Mouse (Mus musculus) frontal cortex, postnatal 36 days (tissue): ENCODE measurements around the gene Mecom.
"Not testable (repeated sequence)": the region's sequence is repeated elsewhere in the genome, so short reads cannot be mapped to it uniquely, and the experiment has no call there.

Experiments
- DNase-seq, 2 experiments: peaks; one replicate each; pipeline ENCODE4 v3.0.0; 2022; ENCODE audit warnings: low spot score in 2 of 2

The Mecom gene

DNA sequence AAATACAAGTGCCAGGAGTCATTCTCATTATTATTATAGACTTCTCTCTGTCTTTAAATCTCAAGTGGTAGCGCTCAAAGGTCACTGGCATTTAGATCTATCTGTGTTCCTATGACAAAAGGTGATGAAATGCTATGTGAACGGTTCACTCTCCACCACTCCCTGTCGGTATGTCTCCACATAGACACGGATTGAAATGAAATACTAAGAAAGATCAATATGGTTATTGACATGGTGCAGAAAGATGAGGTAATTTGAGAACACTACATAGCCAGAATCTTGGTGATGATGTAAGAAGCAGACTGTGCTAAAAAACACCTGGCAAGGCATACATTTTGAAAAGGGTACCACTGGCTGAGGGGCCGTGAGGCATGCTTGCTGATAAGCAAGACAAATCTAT is 294.1 kb downstream of the Mecom start:
- DNase-seq, result no peak

DNA sequence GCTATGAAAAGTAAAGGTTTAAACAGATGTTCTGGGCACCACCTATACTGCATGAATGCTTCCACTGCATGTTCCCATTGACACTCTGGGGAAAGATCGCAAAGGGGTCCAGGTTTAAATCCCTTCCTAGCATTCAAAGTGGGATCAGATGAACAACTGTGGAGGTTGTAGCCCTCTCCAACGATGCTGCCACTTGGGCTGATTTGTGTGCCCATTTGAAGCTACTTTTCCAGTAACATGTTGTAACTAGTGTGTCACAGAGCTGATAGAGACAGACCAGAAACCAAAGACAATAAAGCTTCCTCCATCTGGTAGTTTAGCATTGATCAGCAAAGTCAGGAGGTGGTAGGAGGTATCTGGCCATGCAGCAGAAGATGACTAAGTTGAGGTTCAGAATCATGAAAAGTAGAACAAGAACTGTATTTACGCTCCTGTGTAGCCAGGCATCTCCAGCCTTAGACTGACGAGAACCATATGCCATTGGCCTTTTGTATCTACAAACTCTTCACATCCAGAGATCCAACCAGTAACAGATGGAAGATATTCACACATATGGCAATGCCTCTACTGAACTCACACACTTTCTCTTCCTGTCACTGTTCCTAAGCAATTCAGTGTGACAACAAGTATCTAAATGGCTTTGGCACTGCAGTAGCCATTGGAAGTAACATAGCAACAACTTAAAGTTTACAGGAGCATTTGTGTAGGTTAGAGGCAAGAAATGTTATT is 299.0 kb downstream of the Mecom start:
- peak in 1 of 2 experiments; percentile 19 for DNase-seq

DNA sequence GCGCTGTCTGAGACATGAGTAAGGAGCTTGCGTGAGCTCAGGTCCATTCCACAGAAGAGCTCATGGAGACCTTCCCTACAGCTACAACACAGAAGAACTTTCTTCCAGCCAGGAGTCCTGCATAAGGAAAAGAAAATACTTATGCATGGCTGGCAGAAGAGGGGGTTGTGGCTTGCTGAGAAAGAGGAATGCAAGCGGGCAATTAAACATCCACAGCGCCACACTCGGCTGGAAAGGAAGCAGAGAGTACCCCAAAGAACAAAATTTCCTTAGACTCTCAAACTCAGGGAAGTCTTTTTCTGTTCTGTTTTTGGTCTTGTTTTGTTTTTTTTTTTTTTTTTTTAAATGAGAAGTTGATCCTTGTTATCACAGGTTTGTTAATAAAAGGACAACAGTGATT is 300.6 kb downstream of the Mecom start:
- DNase-seq, result no peak

DNA sequence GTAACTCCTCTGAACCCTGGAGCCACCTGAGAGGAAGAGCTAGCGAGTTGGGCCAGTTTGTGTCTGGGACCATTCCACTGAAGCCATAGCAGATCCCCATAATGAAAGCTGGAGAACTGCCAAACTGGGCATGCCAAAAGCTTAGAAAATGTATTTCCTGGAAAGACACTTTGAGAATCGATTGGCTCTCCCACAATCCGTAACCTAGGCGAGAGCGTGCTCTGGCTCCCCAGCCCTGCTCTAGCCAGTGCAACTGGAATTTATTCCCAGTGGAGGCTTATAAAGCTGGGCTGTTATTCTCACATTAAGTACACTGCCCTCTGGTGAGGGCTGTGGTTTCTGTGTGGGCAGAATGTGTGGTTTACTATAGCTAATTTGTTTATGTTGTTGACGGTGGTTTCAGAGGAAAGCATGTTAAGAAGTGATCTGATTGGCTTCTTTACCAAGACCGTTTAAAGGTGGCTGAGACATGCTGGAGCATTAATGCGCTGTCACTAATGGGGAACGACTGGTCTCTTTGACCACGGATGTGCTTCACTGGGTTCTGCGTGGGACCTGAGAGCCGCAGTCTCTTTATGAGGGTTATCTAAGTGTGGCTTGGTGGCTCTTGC is 301.3 kb downstream of the Mecom start:
- no peak for DNase-seq

DNA sequence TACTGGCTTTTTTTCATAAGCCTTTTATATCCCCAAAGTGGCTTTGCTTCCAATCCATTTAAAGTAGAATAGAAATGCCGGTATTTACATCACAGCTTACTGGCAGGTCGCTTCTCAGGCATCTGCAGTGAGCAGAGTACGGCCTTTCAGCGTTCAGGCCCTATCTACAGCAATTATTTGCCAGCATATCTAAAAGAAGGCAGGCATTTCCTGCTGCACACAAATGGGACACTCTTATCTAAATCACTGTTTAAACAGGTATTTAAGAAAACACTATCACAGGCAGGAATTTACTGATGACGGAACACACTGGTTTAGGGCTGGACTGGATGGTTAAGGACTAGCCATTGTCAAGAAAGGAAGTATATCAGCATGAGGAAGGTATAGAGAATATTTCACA is 301.9 kb downstream of the Mecom start:
- no peak for DNase-seq

DNA sequence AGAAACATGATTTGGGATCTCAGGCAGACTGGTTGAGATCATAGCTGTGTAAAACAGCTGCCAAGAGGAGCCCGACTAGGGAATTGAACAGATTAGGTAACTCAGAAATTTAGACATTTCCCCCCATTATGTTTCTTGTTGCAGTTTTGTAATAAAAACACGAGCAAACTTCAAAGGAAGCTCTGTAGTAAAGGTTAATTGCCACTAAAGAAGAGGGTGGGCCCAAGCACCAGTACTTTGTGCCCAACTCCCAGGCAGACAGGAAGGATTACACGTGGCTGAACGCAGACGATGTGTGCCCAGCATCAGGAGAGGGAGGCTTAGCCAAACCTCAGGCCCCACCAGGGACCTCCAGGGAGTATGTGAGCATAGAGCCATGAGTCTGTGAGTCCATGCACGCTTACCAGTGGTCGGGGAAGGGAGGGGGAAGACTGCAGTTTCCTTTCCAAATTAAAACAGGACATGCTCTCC is 303.4 kb downstream of the Mecom start:
- no peak for DNase-seq

DNA sequence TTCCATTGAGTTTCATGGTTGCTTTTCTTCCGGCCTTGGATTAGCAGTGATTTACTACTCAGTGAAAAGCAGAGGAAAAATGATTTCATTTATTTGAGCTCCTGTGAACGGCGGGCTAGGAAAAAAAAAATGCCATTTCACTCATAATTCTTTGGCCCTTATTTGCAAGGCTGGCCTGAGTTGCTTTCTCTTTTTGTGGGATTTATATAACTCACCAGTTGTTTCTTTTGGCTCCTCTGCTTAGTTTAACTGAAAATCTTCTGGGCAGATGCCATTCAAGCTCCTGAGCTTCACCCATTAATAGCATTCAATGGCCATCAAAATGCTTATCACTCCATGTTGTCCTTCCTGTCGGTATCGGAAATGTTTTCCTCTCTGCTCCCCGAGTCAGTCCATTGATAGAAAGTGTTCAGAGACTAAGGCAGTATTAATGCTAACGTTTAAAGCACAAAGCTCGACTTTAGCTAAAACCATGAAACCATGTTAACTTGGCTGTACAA is 304.0 kb downstream of the Mecom start:
- no peak for DNase-seq

DNA sequence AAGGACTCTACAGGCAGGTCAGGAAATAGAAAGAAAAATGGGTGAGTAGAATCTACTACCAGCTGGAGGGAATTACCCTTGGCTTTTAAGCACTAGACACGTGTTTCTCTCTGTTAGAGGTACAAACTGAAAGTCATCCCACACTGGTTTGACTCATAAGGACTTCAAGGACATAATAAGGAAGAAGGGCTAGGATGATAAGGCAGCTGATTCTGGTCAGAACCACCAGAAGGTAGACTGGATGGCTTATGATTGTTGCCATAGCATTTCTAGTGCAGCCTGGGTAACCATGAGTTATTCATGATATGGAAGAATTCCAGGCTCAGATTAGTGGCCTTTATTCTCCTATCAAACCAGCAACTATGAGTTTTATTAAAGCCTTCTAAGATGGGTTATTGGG is 308.4 kb downstream of the Mecom start:
- no peak for DNase-seq

DNA sequence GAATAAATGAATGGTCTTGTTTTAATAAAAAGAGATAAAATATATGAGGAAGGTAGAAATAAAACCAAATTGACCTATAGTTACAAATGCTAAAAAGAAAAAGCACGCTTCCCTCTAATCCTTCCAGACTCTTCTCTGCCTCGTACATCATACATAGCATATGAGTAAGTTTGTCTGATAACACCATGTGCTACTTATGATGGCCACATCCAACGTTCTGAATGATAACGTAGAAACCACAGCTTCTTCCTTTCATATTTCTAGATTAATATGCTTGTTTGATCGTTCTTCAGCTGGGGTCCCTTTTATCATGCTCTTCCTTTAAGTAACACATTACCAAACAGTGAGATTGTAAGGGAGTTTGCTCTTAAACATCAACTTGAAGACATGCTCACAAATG is 310.3 kb downstream of the Mecom start:
- DNase-seq, result no peak

DNA sequence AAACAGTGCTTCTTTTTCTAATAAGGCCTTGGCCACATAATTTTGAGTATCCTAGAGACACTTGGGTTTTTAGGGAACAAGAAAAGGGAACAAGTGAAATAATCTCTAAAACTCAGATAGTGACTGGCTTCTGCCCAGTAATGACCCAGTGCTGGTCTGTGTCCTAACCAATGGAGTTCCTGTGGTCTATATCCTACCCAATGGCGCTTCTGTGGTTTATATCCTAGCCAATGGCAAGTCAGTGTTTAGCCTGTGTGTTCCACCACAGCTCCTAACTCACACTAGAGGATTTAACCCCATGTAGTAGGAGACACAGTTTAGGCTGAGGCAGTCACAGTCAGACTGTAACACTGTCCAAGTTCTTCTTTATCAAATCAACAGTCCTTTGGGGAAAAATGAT is 313.8 kb downstream of the Mecom start:
- no peak for DNase-seq

DNA sequence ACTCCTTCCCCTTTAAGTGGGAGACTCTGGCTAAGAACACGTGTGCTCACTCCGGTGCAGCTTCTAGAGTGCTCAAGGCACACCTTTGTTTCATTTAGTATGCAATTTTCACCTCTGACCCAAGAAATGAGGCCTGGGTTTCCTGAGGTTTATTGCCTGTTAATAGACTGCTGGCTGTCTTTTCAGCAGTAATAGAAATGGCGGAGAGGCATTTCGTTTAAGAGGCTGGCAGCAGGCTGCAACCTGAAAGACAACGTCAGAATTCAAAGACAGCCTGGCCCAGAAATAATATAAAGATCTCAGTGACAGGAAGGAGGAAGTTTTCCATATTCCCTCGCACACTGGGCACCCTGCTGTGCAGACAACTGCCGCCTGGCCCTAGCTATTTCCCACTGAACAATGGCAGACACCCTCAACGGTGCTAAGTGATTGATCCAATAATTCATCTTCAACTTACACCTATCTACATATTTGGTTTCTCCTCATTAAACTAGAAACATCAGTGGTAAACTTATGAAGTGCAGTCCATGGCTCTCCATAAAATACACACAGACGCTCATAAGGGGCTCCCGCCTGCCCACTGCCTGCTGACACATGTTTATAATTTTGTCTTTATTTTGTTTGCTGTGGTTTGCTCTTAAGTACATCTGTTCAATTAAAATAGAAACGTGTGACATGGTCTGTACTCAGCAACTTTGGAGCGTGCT is 319.7 kb downstream of the Mecom start:
- DNase-seq, result no peak

DNA sequence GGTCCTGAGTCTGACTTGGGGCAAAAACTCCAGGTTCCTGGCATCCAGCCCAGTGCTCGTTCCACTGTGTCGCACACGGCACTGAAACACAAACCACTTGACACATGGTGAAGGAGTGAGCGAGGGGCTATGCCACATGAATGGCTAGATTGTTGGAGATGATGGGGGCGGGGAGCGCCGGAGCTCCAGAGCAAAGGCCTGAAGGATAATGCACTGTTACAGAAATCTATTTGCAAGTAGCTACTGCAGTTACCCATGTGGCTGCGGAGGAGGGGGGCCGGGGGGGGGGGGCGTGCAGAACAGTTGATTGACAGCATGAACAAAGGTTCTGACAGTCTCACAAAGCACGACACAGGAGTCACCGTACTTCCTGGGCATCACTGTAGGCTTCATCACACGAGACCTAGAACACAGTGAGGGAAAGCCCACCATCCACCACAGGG is 320.9 kb downstream of the Mecom start:
- no peak for DNase-seq

DNA sequence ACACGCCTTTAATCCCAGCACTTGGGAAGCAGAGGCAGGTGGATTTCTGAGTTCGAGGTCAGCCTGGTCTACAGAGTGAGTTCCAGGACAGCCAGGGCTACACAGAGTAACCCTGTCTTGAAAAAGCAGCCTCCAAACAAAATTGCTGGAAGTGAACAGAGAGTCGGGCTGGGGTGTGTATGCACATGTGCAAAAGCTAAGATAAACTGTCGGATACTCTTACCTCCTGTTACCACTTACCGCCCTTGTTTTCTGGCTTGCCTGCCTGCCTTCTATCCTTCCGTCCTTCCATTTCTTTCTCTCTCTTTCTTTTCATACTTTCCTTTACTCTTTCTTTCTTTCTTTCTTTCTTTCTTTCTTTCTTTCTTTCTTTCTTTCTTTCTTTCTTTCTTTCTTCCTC is 322.6 kb downstream of the Mecom start:
- DNase-seq, result not testable (repeated sequence)

DNA sequence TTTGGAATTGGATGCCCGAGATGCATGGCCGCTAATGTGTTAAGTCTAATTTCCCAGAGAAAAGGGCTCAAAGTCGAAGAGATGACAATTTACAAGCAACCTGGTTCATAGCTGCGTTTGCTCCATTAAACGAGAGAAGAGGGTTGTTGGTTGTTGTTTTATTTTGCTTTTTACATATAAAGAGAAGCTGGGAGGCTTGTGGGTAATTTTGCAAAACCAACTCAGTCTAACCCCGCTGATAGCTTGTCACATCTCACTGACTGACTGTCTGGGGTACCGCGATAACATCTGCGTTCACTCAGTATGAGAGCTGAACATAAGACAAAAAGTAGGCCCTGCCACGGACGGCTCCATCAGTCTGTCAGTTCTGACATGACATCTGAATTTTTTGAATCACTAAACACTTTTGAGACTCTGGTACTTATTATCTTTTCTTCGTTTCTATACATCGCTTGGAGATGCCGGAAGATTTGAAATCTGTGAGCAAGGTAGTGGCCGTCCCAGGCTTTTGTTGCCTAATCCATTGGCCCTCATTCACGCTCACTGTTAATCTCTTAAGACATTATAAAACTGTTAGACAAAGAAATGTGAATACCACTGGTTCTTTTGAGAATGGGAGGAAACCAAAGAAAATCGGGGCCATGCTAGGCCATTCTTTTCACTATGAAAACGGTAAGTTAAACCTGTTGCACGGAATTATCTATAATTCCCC is 327.0 kb downstream of the Mecom start:
- no peak for DNase-seq

DNA sequence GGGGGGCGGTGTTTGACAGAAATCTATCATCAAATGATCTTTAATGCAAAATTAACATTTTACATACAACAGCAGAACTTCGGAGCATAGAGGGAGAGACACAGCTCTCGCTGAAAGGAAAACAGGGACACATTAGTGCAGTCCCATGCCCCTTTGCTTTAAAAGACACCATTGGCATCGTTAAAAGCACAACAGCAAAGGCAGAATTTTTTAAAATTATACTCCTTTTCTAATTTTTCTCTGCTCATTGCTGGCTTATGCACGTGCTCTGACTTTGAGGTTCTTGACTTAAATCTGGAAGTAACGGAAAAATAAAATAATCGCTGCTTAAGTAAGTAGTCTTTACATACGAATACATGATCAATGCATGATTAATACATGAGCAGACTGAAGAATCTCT is 327.9 kb downstream of the Mecom start:
- DNase-seq, result no peak

DNA sequence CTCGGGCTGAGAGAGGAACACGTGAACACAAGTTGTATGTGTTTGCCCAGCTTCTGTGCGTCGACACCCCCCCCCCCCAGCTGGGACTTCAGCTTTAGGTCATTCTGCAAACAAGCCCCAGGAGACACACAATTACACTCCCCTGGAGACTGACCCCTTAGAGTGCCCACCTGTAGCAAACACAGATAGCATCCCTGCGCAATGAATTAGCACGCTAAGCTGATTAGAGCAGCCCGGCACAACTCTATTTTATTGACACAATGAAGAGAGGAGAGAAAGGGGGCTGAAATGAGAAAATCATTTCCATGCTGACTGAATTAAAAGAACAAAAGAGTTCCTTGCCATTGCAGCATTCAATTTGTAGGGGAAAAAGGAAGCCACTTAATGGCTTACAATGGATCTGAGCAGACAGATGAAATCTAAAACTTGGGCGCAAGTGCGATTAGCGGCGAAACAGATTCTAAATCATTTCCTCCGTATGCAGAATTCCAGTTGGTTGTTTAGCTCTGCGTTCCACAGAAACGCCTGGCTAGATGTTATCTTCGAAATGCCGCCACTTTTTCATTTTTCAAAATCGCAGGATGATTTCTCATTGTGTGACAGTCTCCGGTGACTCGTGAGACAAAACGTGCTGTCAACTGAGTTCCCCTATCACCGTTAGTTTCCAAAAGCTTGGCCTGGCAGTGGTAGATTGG is 328.5 kb downstream of the Mecom start:
- no peak for DNase-seq

DNA sequence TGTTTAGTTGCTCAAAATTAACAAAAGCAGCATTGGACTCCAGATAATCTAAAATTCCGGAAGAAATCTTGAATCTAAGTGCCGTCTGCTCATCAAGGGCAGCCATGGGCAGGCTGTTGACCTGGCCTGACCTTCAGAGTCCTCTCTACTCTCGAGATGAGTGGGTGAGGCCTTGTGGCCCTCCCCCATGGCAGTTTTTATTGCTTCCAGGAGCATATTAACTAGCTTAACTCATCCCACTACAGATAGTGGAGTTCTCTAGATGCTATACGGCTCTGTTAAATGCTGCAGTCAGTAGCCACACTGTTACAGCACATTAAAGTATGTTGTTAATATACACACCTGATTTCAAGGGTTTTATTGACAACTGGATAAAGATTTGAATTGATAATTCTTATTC is 333.2 kb downstream of the Mecom start:
- DNase-seq, result no peak

DNA sequence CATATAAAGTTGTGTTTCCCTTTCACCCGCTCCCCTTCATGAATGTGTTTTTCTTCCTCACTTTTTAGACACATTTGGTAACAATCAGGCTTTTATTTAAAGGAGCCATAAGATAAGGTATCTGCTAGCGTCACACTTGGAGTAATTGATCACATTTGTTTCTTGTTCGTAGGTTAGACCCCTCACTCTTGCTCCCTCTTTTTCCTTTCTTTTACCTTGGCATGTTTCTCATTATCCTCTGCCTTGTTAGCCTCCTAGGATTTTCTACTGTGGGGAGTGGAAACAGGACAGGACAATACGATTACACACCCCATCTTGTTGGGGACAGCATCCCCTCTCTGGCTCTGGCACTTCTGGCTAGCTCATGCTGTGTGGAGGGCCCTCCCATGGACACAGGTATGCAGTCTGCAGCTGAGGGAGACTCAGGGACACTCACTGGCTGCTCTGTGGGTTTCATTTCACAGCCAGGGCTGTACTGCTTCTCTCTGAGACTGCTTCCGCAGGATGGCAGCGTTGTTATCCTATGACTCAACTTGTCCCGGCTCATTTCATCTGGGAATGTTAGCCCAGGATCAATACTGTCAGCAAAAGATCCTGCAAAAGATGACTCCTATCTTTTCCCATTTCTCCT is 334.2 kb downstream of the Mecom start:
- DNase-seq, result no peak

DNA sequence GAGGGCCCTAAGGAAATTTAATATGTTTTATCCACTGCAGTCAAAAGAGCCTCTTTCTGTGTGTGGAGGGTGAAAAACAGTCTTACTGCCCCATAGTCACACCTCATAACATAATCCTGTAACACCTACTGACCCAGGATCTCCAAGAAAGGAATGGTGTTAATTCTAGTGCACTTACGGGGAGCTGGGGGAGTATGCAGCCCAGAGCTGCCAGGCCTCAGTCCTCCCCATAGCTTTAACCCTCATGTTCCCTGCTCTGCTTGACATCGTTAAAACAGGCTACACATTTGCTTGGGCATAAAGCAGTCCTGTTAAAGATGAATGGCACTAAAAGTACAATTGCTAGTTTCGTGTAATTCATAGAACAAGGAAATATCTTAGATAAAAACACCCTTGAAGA is 335.0 kb downstream of the Mecom start:
- DNase-seq, result no peak

DNA sequence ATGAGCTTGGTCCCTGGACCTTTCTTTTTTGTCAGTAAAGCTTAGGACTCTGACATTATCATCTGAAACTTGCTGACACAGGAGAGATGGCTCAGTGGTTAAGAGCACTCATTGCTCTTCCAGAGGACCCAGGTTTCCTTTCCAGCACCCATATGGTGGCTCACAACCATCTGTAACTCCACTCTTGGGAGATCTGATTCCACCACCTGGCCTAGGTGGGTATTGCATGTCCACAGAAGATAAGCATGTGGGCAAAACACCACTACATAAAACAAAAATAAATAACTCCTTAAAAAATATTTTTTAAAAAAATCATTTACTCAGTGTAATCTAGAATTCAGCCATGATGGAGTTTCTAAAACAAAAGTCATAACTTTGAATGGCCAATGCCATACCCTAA is 338.7 kb downstream of the Mecom start:
- no peak for DNase-seq

DNA sequence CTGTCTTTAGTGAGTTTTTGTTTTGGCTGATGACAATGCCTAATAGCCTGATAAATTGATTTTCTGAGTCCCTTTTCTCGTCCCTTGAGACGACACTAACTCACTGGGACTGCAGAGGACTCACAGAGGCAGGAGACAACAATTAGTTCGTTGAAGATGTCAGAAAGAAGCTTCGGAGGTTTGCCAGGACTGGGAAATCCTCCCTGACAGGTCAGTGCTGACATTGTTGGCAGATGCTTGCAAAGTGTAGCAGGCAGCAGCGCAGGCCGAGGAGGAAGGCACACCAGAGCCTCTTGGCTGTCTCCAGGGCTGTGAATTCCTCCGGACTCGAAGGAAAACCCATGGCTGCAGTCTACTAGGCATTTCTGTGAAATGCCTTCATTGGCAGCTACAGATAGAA is 339.9 kb downstream of the Mecom start:
- no peak for DNase-seq
